Mouse (Mus musculus) liver, postnatal 0 days (tissue): ENCODE results near the gene Col23a1.

ENCODE experiments used
- CTCF ChIP-seq: sonication (generic); IDR thresholded peaks from 2 replicates; pipeline ENCODE4 v1.5.1; 2016; ENCODE audit warnings: antibody characterized with exemption, low read depth
- EP300 ChIP-seq: IDR thresholded peaks from 2 replicates; pipeline ENCODE4 v1.6.1; 2016; ENCODE audit warnings: antibody characterized with exemption, low read depth, mild to moderate bottlenecking

GRCm38 (mm10) chr11:51476543-51476942 is 186.8 kb downstream of the Col23a1 start:
- no peak for TF ChIP-seq CTCF
- no peak for TF ChIP-seq EP300
